Mouse (Mus musculus): ENCODE measurements around the gene Ccdc167.
A peak's percentile ranks its signal among the peaks of the same experiment; 100 is the strongest.

DNA sequence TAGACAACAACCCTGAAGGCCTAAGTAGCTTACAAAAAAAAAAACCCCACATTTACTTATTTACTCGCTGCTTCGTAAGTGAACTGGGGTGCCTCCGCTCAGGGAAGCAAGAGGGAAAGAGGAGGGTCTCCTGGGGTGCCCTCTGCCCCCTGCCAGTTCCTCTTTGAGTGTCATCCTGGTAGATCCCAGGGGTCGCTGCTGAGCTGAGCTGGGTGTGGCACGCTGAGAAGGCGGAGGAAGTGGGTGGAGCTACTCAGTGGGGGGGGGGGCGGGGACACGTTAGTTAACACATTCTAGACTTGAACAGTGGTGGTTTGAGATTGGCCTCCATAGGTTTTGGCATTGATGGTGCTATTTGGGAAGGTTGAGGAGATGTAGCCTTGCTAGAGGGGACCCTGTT lies 11.2 kb upstream of the Ccdc167 start:
- TF ChIP-seq CTCF (IDR thresholded peaks at IDR 0.05; ENCODE audit: low read depth) (peak; percentile 45), EP300 (IDR thresholded peaks at IDR 0.05; ENCODE audit: low read depth) (no peak)

All from liver, postnatal 0 days (tissue).